Mouse (Mus musculus): ENCODE data around the gene Sez6l2.

The Sez6l2 gene

GRCm38 (mm10) chr7:127008239-127009019 lies 58.1 kb downstream of the Sez6l2 start:
- DNase-seq (ENCODE audit: low spot score), result peak; percentile 64

DNA sequence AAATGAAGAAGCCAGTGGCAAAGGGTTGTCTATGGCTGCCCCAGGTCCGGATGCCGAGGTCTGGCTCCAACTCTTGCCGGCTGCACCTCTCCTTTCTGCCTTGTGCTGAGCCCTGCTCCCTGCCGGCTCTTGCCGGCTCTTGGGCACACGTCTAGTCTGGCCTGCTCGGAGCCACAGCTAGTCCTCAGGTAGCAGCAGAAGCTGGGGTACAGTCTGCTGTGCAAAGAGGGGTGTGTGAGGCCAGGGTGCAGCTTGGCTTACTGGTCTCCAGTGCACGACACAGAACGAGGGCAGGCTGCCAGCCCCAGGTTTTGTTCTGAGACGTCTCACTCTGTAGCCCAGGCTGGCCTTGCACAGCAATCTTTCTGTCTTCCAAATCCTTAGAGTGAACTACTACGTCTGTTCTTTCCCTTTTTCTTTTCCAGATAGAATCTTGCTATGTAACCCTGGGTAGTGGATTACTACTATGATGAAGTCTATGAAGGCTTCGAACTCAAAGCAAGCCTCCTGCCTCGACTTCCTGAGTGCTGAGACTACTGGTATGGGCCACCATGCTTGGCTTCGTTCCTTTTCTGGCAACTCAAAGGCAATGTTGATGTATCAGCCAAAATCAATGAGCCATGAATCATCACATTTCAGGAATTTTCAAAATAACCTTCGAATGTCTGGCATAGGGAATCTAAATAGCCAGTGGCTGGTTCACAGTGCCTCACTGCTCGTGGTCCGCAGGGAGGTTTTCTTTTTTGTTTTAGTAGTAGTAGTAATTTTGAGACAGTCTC lies 59.1 kb downstream of the Sez6l2 start:
- no peak for DNase-seq (ENCODE audit: low spot score)

GRCm38 (mm10) chr7:127011051-127011450 lies 60.7 kb downstream of the Sez6l2 start:
- no peak for DNase-seq (ENCODE audit: low spot score)

GRCm38 (mm10) chr7:127011717-127012116 lies 61.4 kb downstream of the Sez6l2 start:
- no peak for DNase-seq (ENCODE audit: low spot score)

- no peak for DNase-seq (ENCODE audit: low spot score)
Observed at GRCm38 (mm10) chr7:127012374-127012773, 62.0 kb downstream of the Sez6l2 start.

DNA sequence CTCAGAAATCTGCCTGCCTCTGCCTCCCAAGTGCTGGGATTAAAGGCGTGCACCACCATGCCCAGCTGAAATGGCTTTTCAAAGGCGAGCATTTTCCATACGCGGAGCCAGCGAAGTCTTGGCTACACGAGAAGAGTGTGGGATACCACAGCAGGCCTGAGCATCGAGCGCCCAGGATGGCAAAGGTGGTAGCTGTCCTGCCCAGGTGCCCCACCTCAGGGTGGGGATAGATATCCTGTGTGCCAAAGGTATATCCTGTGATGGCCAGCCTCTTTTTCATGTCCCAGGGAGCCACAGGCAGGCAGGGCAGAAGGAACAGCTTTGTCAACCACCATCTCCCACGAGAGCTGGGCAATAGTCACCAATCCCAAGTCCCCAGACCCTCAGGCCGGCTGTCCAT lies 62.5 kb downstream of the Sez6l2 start:
- no peak for DNase-seq (ENCODE audit: low spot score)

DNA sequence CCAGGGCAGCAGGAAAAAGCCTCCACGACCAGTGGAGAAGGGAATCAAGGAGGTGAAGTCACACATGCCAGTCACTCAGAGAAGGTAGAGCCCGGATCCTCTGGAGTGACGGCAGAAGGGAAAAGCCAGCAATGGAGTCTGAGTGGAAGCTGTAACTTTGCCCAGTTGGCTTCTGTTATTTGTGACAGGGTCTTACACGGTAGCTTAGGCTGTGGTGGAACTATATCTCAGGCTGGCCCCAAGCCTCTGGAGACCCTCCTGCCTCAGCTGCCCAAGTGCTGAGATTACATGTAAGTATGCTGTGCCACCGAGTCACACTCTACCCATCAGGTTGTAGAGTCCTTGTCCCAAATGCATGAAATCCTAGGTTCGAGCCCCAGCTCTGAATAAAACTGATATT lies 63.0 kb downstream of the Sez6l2 start:
- no peak for DNase-seq (ENCODE audit: low spot score)

DNA sequence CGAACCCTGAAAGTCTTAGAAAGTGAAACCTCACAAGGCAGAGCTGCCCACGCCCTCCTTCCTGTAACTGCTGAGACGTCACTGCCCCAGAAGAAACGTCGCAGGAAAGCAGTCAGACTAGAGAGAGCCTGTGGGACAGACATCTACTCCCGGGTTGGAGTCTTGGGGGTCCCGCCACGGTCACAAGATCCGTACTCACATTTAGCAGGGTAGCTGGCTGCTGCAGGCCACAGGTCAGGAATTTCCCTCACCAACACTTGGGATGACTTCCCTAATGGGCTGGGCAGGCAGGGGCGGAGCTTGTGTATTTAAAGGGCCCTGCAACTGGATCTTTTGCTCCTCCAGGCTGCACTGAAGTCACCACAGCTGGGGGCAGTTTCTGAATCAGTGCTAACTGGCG lies 64.0 kb downstream of the Sez6l2 start, which contains the start of gene Mvp:
Mvp (minus strand) TSS at position 302 of the 400 bp plus-strand sequence.
- DNase-seq (ENCODE audit: low spot score), result peak; percentile 53

DNA sequence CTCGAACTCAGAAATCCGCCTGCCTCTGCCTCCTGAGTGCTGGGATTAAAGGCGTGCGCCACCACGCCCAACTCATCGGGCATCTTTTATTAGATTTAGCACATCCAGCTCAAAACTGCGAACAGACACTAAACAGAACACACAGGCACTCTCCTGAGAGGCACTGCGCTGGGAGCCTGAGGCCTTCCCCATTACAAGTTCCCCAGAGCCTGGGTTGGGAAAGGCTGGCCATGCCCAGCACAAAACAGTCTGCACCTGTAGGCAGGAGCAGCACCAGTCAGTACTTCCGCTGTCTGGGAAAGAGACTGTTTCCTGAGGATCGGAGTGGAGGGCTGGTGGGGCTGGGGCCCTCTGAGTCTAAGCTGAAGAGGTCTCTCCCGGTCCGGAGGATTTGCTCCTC lies 64.6 kb downstream of the Sez6l2 start:
- DNase-seq (ENCODE audit: low spot score), result no peak

- no peak for DNase-seq (ENCODE audit: low spot score)
Observed at GRCm38 (mm10) chr7:127016081-127016480, 65.7 kb downstream of the Sez6l2 start.

GRCm38 (mm10) chr7:127016481-127016485 lies 65.9 kb downstream of the Sez6l2 start, which contains the start of gene Pagr1b:
TSS of gene Pagr1b (minus strand) at chr7:127016484.
- DNase-seq (ENCODE audit: low spot score), result no peak

DNA sequence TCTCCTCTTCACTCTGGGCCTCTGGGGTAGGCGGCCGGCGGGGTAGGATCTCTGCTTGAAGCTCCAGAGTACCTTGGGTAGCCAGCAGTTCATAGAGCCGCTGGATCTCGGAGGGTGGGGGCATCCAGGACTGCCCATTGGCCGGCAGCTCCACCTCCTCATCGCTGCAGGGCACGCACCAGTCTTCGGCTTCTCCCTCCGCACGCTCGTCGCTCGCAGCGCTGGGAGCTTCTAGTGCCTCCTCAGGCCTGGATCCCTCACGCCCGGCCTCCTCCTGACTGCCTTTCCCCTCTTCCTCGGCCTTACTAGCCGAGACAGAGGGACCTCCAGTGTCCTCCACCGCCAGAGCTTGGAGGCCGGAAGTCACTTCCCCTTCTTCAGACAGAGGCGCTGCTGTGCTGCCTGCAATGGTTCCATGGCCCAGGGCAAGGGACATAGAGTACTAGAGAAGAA lies 66.1 kb downstream of the Sez6l2 start:
- DNase-seq (ENCODE audit: low spot score), result peak; percentile 62

- DNase-seq (ENCODE audit: low spot score), result peak; percentile 95
Observed at GRCm38 (mm10) chr7:127016971-127017949, 66.9 kb downstream of the Sez6l2 start, which contains the start of gene Pagr1a. TSS of gene Pagr1a (minus strand) at chr7:127017352.

- DNase-seq (ENCODE audit: low spot score), result no peak
Observed at GRCm38 (mm10) chr7:127017950-127018345, 67.6 kb downstream of the Sez6l2 start.

GRCm38 (mm10) chr7:127018416-127019305 lies 68.3 kb downstream of the Sez6l2 start:
- no peak for DNase-seq (ENCODE audit: low spot score)

GRCm38 (mm10) chr7:127019306-127019960 lies 69.1 kb downstream of the Sez6l2 start:
- DNase-seq (ENCODE audit: low spot score), result no peak

- DNase-seq (ENCODE audit: low spot score), result no peak
Observed at GRCm38 (mm10) chr7:127020031-127020430, 69.7 kb downstream of the Sez6l2 start.

Data from ovary, adult 18-20 months (tissue).